In the genomic region with DNA sequence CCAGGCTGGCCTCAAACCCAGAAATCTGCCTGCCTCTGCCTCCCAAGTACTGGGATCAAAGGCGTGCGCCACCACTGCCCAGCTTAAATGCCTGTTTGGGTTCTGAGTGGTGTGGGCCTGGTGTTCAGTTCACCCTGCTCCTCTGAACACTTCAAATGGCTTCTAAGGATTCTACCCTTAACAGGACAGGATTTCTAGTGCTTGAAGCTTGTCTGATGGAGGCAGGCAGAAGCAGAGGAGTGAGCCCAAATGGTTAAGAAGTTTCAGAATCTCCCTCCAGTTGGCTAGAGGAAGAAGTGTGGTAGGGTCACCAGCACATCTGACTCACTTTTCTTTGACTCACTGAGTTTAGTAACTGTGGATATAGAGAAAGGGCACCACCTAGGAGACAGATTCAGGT, we compare ENCODE assay signal across 8 mouse cellular contexts. TPM values are rescaled to one million over a fixed set of nuclear protein-coding genes. Genes with fewer than 3 reads are reported as not detected.
DNase-seq lines count a peak whose midpoint lies in the region; ATAC-seq and TF ChIP-seq lines count a peak whose summit lies in the region.

No protein-coding gene starts in this region.

- no peak for TF ChIP-seq POLR2A in bone marrow macrophage, adult 2 months (IDR thresholded peaks at IDR 0.05; ENCODE audit: borderline replicate concordance, low read depth, low read length)

- peak overlapping the region; percentile 97 for H3K27ac ChIP-seq in kidney, embryonic 16.5 days (ENCODE audit: low read length)
- peak overlapping the region; percentile 66 for H3K27ac ChIP-seq in bone marrow macrophage, adult 2 months (ENCODE audit: insufficient read depth, low read depth, low read length)
- H3K27ac ChIP-seq in heart, postnatal 0 days (ENCODE audit: low read depth) = peak overlapping the region; percentile 96
- H3K27ac ChIP-seq in midbrain, embryonic 13.5 days = peak overlapping the region; percentile 84; the same call in 1 of the 2 replicates

- WGBS in kidney, embryonic 16.5 days = 87% methylated on average over 2 of the region's 2 CpGs
- 87% methylated on average over 2 of the region's 2 CpGs for WGBS in heart, postnatal 0 days
- 85% methylated on average over 2 of the region's 2 CpGs for WGBS in midbrain, embryonic 13.5 days

- H3K9me3 ChIP-seq in kidney, embryonic 16.5 days (ENCODE audit: low read length) = no peaks in the 10 kb centered on the region
- H3K9me3 ChIP-seq in heart, postnatal 0 days (replicated peaks; ENCODE audit: control insufficient read depth, low read length) = no peaks in the 10 kb centered on the region
- H3K9me3 ChIP-seq in midbrain, embryonic 13.5 days = no peaks in the 10 kb centered on the region

- no peak for TF ChIP-seq EP300 in heart, postnatal 0 days (IDR thresholded peaks at IDR 0.05; ENCODE audit: low read depth)

- peak overlapping the region; percentile 48 for H3K4me3 ChIP-seq in kidney, embryonic 16.5 days (ENCODE audit: low read length)
- peak overlapping the region; percentile 26; the same call in 1 of the 2 replicates for H3K4me3 ChIP-seq in bone marrow macrophage, adult 2 months (ENCODE audit: insufficient read depth, low read length)
- no peak overlapping the region for H3K4me3 ChIP-seq in heart, postnatal 0 days (ENCODE audit: low read depth, low read length)
- no peak overlapping the region for H3K4me3 ChIP-seq in midbrain, embryonic 13.5 days (replicated peaks)

- peak overlapping the region; percentile 51 for H3K4me2 ChIP-seq in kidney, embryonic 16.5 days (replicated peaks; ENCODE audit: low read depth, low read length)
- peak overlapping the region; percentile 52; the same call in 1 of the 2 replicates for H3K4me2 ChIP-seq in heart, postnatal 0 days (ENCODE audit: low read depth, low read length)
- peak overlapping the region; percentile 54; the same call in 1 of the 2 replicates for H3K4me2 ChIP-seq in midbrain, embryonic 13.5 days (replicated peaks)

- H3K27me3 ChIP-seq in kidney, embryonic 16.5 days (ENCODE audit: insufficient read depth, low read length) = no peaks in the 10 kb centered on the region
- H3K27me3 ChIP-seq in heart, postnatal 0 days (ENCODE audit: control insufficient read depth, insufficient read depth, low read length) = no peaks in the 10 kb centered on the region
- H3K27me3 ChIP-seq in midbrain, embryonic 13.5 days = no peaks in the 10 kb centered on the region

- peak overlapping the region; percentile 61 for H3K9ac ChIP-seq in kidney, embryonic 16.5 days (replicated peaks; ENCODE audit: low read length)
- no peak overlapping the region for H3K9ac ChIP-seq in heart, postnatal 0 days (replicated peaks; ENCODE audit: low read depth, low read length)
- H3K9ac ChIP-seq in midbrain, embryonic 13.5 days (replicated peaks) = no peak overlapping the region

- TF ChIP-seq CTCF in bone marrow macrophage, adult 2 months (IDR thresholded peaks at IDR 0.05; ENCODE audit: low read depth, low read length) = no peak
- no peak for TF ChIP-seq CTCF in heart, postnatal 0 days (IDR thresholded peaks at IDR 0.05; ENCODE audit: low read depth)

- DNase-seq in kidney, postnatal 36 days = no peak
- no peak for DNase-seq in heart, postnatal 0 days (ENCODE audit: low spot score)
- no peak for DNase-seq in natural killer cell, adult 2 months (ENCODE audit: low spot score in 2 of 2)
- DNase-seq in urinary bladder, postnatal 4 days (ENCODE audit: low spot score in 2 of 2) = no peak
- DNase-seq in urinary bladder, adult 18-20 months (ENCODE audit: low spot score in 2 of 2) = no peak

- H3K4me1 ChIP-seq in kidney, embryonic 16.5 days (ENCODE audit: insufficient read depth, low read length) = peaks cover 41% of the 10 kb centered on the region
- H3K4me1 ChIP-seq in bone marrow macrophage, adult 2 months (ENCODE audit: control insufficient read depth, insufficient read depth, low read length) = peaks cover 40% of the 10 kb centered on the region
- peaks cover 36% of the 10 kb centered on the region for H3K4me1 ChIP-seq in heart, postnatal 0 days (ENCODE audit: control insufficient read depth, insufficient read depth)
- peaks cover 48% of the 10 kb centered on the region for H3K4me1 ChIP-seq in midbrain, embryonic 13.5 days (replicated peaks)

- ATAC-seq in kidney, embryonic 16.5 days (ENCODE audit: low FRiP score, low TSS enrichment) = no peak
- ATAC-seq in heart, postnatal 0 days (ENCODE audit: insufficient read depth, low read depth) = no peak
- ATAC-seq in midbrain, embryonic 13.5 days = no peak

- H3K36me3 ChIP-seq in kidney, embryonic 16.5 days (ENCODE audit: insufficient read depth, low read length) = peaks cover 15% of the 10 kb centered on the region
- H3K36me3 ChIP-seq in heart, postnatal 0 days (replicated peaks; ENCODE audit: control insufficient read depth, insufficient read depth, low read length) = peaks cover 16% of the 10 kb centered on the region
- peaks cover 14% of the 10 kb centered on the region for H3K36me3 ChIP-seq in midbrain, embryonic 13.5 days

RNA-seq across cellular contexts. Expression of gene Hdgf, which starts 3.3 kb away (rescaled TPM):
- polyA plus RNA-seq in kidney, embryonic 16.5 days (2015; fragmentation: Nextera tagmentation; extraction: Ambion mirVana) = 83.2 and 115 TPM in 2 replicates
- 170 and 180 TPM in 2 replicates for polyA plus RNA-seq in bone marrow macrophage, adult 2 months (2012; ENCODE audit: insufficient read depth, insufficient read length, missing spikeins)
- 62.1 and 79.7 TPM in 2 replicates for total RNA-seq in heart, postnatal 0 days (2014; rRNA removed; ENCODE audit: low replicate concordance)
- polyA plus RNA-seq in heart, postnatal 0 days (2015; fragmentation: Nextera tagmentation; extraction: Ambion mirVana) = 81.0 and 83.8 TPM in 2 replicates
- polyA plus RNA-seq in midbrain, embryonic 13.5 days (2015; fragmentation: Nextera tagmentation; extraction: Ambion mirVana) = 125 and 176 TPM in 2 replicates

RNA-seq across cellular contexts. Expression of gene Mrpl24, which starts 9.9 kb away (rescaled TPM):
- 76.1 and 80.1 TPM in 2 replicates for polyA plus RNA-seq in kidney, embryonic 16.5 days (2015; fragmentation: Nextera tagmentation; extraction: Ambion mirVana)
- polyA plus RNA-seq in bone marrow macrophage, adult 2 months (2012; ENCODE audit: insufficient read depth, insufficient read length, missing spikeins) = 139 and 147 TPM in 2 replicates
- total RNA-seq in heart, postnatal 0 days (2014; rRNA removed; ENCODE audit: low replicate concordance) = 53.9 and 57.1 TPM in 2 replicates
- polyA plus RNA-seq in heart, postnatal 0 days (2015; fragmentation: Nextera tagmentation; extraction: Ambion mirVana) = 62.3 and 67.2 TPM in 2 replicates
- 69.1 and 72.1 TPM in 2 replicates for polyA plus RNA-seq in midbrain, embryonic 13.5 days (2015; fragmentation: Nextera tagmentation; extraction: Ambion mirVana)

RNA-seq across cellular contexts. Expression of gene Isg20l2, which starts 20.7 kb away (rescaled TPM):
- 60.2 and 68.7 TPM in 2 replicates for polyA plus RNA-seq in kidney, embryonic 16.5 days (2015; fragmentation: Nextera tagmentation; extraction: Ambion mirVana)
- polyA plus RNA-seq in bone marrow macrophage, adult 2 months (2012; ENCODE audit: insufficient read depth, insufficient read length, missing spikeins) = 22.0 and 22.3 TPM in 2 replicates
- 8.2 and 24.0 TPM in 2 replicates for total RNA-seq in heart, postnatal 0 days (2014; rRNA removed; ENCODE audit: low replicate concordance)
- 14.2 and 16.2 TPM in 2 replicates for polyA plus RNA-seq in heart, postnatal 0 days (2015; fragmentation: Nextera tagmentation; extraction: Ambion mirVana)
- 49.2 and 51.0 TPM in 2 replicates for polyA plus RNA-seq in midbrain, embryonic 13.5 days (2015; fragmentation: Nextera tagmentation; extraction: Ambion mirVana)

RNA-seq across cellular contexts. Expression of gene Rrnad1, which starts 21.1 kb away (rescaled TPM):
- 19.9 and 22.7 TPM in 2 replicates for polyA plus RNA-seq in kidney, embryonic 16.5 days (2015; fragmentation: Nextera tagmentation; extraction: Ambion mirVana)
- 17.8 and 23.3 TPM in 2 replicates for polyA plus RNA-seq in bone marrow macrophage, adult 2 months (2012; ENCODE audit: insufficient read depth, insufficient read length, missing spikeins)
- 14.5 and 56.8 TPM in 2 replicates for total RNA-seq in heart, postnatal 0 days (2014; rRNA removed; ENCODE audit: low replicate concordance)
- 7.9 and 8.0 TPM in 2 replicates for polyA plus RNA-seq in heart, postnatal 0 days (2015; fragmentation: Nextera tagmentation; extraction: Ambion mirVana)
- polyA plus RNA-seq in midbrain, embryonic 13.5 days (2015; fragmentation: Nextera tagmentation; extraction: Ambion mirVana) = 19.8 and 24.9 TPM in 2 replicates

RNA-seq across cellular contexts. Expression of gene Prcc, which starts 24.0 kb away (rescaled TPM):
- 13.3 and 13.8 TPM in 2 replicates for polyA plus RNA-seq in kidney, embryonic 16.5 days (2015; fragmentation: Nextera tagmentation; extraction: Ambion mirVana)
- 31.2 and 34.8 TPM in 2 replicates for polyA plus RNA-seq in bone marrow macrophage, adult 2 months (2012; ENCODE audit: insufficient read depth, insufficient read length, missing spikeins)
- total RNA-seq in heart, postnatal 0 days (2014; rRNA removed; ENCODE audit: low replicate concordance) = 55.6 and 68.6 TPM in 2 replicates
- 10.0 and 12.1 TPM in 2 replicates for polyA plus RNA-seq in heart, postnatal 0 days (2015; fragmentation: Nextera tagmentation; extraction: Ambion mirVana)
- 13.8 and 15.6 TPM in 2 replicates for polyA plus RNA-seq in midbrain, embryonic 13.5 days (2015; fragmentation: Nextera tagmentation; extraction: Ambion mirVana)

Comparison
In these comparisons a context has a peak if more than half of its experiments do, and no peak if none do; other contexts are left out.
1. H3K4me3 ChIP-seq: peak in kidney, embryonic 16.5 days (single experiment) and bone marrow macrophage, adult 2 months (single experiment); none in heart, postnatal 0 days (single experiment) and midbrain, embryonic 13.5 days (single experiment).
2. Peak in every context shown above with its lines, with median percentiles within 50 percentile points of each other: H3K27ac ChIP-seq and H3K4me2 ChIP-seq.